Mouse (Mus musculus) forebrain, embryonic 11.5 days (tissue): ENCODE measurements around the gene Kif1a. TPM values are rescaled to one million over a fixed set of nuclear protein-coding genes. Genes with fewer than 3 reads are reported as not detected.
A peak's percentile ranks its signal among the peaks of the same experiment; 100 is the strongest.

Experiments used
- ATAC-seq: fragments of 200-750 bp; cut with Nextera tagmentation; replicated peaks from 2 replicates; pipeline ENCODE4 v1.8.0; 2017; ENCODE audit warnings: moderate TSS enrichment; ENCODE audit not compliant: low FRiP score
- DNase-seq: peaks from one replicate; pipeline ENCODE4 v3.0.0-alpha.2; 2017; ENCODE audit warnings: low spot score
- H3K27ac ChIP-seq: fragments of 300-500 bp; sonication (generic); 2 replicates; pipeline ENCODE4 v1.5.1; 2014; ENCODE audit warnings: low read depth, low read length
- H3K27me3 ChIP-seq: fragments of 300-500 bp; sonication (generic); 2 replicates; pipeline ENCODE4 v1.6.1; 2014; ENCODE audit warnings: mild to moderate bottlenecking, low read length, mixed read lengths; ENCODE audit not compliant: control insufficient read depth, insufficient read depth
- H3K36me3 ChIP-seq: fragments of 300-500 bp; sonication (generic); 2 replicates; pipeline ENCODE4 v1.6.1; 2014; ENCODE audit warnings: mild to moderate bottlenecking, low read length, moderate library complexity, mixed read lengths; ENCODE audit not compliant: control insufficient read depth, insufficient read depth
- H3K4me1 ChIP-seq: fragments of 300-500 bp; sonication (generic); replicated peaks from 2 replicates; pipeline ENCODE4 v1.6.1; 2014; ENCODE audit warnings: low read length, mixed read lengths; ENCODE audit not compliant: control insufficient read depth, insufficient read depth
- H3K4me2 ChIP-seq: fragments of 300-500 bp; sonication (generic); 2 replicates; pipeline ENCODE4 v1.6.1; 2014; ENCODE audit warnings: low read depth, mild to moderate bottlenecking, low read length, moderate library complexity, mixed read lengths; ENCODE audit not compliant: severe bottlenecking
- H3K4me3 ChIP-seq: fragments of 300-500 bp; sonication (generic); 2 replicates; pipeline ENCODE4 v1.5.1; 2014; ENCODE audit warnings: low read depth, low read length
- H3K9ac ChIP-seq: fragments of 300-500 bp; sonication (generic); 2 replicates; pipeline ENCODE4 v1.6.1; 2014; ENCODE audit warnings: low read length
- H3K9me3 ChIP-seq: fragments of 300-500 bp; sonication (generic); 2 replicates; pipeline ENCODE4 v1.6.1; 2016; ENCODE audit warnings: low read length, mixed read lengths; ENCODE audit not compliant: control insufficient read depth
- WGBS: fragments of 180-500 bp; shearing (Covaris S2); extraction: QIAGEN DNeasy Blood & Tissue Kit; methylation state at CpG from one replicate; pipeline ENCODE4 v1.1.7; 2014; 5-methylcytosine and 5-hydroxymethylcytosine counted together
- polyA plus RNA-seq: library from polyadenylated mRNA; unstranded; fragments of >200 nt; fragmentation: Nextera tagmentation; extraction: Ambion mirVana; gene quantifications from 2 replicates; pipeline ENCODE4 v1.2.1, GENCODE M21; 2014

Kif1a gene
- polyA plus RNA-seq = 79.7 and 86.0 TPM in 2 replicates

DNA sequence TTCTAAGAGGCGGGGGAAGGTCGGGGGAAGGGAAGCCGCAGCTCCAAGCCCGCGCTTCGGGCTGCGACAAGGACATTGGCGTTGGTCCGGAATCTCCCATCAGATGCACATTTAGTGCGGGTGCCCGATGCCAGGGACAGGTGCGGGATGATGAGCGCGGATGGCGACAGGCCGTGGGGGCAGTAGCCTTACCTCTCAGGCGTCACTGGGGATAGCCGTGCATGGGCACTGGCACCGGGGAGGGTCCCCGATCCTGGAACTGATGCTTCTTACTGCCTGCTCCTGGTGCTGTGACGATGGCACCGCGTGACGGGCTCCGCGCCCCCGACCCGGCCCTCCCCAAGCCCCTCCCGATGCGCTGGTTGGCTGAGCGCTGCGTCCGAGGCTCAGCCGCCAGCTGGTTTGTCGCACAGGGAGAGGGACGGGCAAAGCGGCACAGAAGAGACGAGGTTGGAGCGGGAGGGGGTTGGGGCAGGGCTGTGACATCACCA is at the start of gene Kif1a:
TSS of gene Kif1a (minus strand) at position 381 of the 491 bp plus-strand sequence.
- DNase-seq = peak; percentile 91
- Histone ChIP-seq H3K9me3 (no peaks in the 10 kb centered on the region), H3K4me1 (no peaks in the 10 kb centered on the region), H3K4me3 (peak within 1 kb of the TSS; percentile 59), H3K9ac (peak within 1 kb of the TSS; percentile 75), H3K4me2 (peak within 1 kb of the TSS; percentile 92), H3K27me3 (no peaks in the 10 kb centered on the region; the same call in 1 of the 2 replicates), H3K27ac (peak within 1 kb of the TSS; percentile 28; the same call in 1 of the 2 replicates), H3K36me3 (no peaks in the 10 kb centered on the region; the same call in 1 of the 2 replicates)
- ATAC-seq = peak; percentile 90
- WGBS = under 1% methylated on average over 39 of the region's 39 CpGs

DNA sequence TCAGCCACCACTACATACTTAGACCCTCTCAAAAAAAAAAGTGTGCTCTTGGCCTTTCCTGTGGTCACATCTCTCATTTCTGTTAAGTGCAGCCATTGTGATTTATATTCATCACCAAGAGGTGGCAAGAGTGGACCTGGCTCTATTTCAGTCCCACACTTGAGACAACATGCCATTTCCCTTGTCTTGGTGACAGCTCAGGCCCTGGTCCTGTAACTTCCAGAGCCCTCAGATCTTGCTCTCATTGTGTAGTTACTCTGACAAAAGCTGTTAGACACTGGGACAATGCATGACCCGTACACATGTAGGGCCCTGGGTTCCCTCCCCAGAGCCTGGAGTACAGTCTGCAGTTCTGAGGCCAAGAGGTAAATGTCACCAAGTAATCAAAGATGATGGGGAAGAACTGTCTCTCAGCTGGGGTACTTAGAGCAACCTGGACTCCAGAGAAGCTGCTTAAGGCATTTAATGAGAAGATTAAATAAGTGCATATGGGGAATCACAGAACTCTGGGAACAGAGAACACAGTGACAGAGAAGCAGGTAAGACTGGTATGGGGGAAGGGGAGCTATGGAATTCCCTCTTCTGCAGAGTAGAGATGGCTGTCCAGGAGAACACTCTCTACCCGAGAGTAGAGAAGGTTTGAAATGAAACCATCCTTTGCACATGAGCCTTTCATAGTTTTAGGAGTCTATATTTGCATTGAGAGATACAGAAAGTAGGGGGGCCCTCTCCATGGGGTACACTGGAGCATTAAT is 49.3 kb upstream of the Kif1a start:
- 69% methylated on average over 2 of the region's 2 CpGs for WGBS
- H3K4me3 ChIP-seq = no peak overlapping the region
- H3K27me3 ChIP-seq = no peaks in the 10 kb centered on the region; the same call in 1 of the 2 replicates
- no peak overlapping the region for H3K4me2 ChIP-seq
- DNase-seq (no peak), ATAC-seq (no peak)
- H3K36me3 ChIP-seq = no peaks in the 10 kb centered on the region
- no peak overlapping the region for H3K9ac ChIP-seq
- no peak overlapping the region for H3K27ac ChIP-seq
- no peaks in the 10 kb centered on the region for H3K9me3 ChIP-seq
- H3K4me1 ChIP-seq = no peaks in the 10 kb centered on the region

DNA sequence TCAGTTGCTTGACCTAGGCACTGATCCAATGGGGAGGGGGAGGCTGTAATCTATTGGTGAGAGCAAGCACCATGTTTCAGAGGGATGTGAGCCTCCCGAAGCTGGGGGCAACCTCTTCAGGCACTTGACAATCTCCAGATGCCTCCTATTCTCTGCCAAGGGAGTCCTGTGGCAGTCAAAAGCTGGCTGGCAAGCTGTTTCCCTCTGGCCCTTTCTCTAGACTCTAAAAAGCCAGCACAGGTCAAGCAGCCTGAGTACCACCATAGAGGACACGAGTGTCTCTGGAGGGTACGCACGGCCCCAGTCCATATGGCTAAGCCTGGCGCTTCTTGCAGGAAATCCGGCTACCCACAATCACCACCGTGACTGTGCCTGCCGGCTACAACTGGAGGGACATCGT is 42.4 kb upstream of the Kif1a start:
- Histone ChIP-seq H3K36me3 (no peaks in the 10 kb centered on the region), H3K9me3 (no peaks in the 10 kb centered on the region), H3K4me3 (no peak overlapping the region), H3K27ac (no peak overlapping the region), H3K4me1 (no peaks in the 10 kb centered on the region), H3K27me3 (no peaks in the 10 kb centered on the region; the same call in 1 of the 2 replicates), H3K4me2 (no peak overlapping the region), H3K9ac (no peak overlapping the region)
- DNase-seq (no peak), ATAC-seq (no peak)
- WGBS = 77% methylated on average over 9 of the region's 9 CpGs

DNA sequence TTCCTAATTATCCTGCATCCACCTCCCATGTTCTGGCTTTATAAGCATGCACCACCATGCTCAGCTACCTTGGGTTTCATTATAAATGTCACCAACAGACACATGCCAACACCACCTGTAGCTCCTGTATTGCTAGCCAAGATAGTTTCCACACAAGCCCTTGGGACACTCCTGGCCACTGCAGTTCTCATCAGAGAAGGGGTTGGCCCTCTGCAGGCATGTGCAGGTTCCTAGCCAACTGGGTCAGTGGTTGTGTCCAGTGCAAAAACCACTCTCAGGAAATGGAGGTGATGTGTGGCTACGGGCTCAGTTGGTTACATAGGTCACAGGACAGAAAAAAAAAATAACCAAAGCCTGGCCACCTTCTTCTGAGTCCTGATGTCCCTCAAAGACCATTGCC is 41.1 kb upstream of the Kif1a start:
- Histone ChIP-seq H3K9ac (no peak overlapping the region), H3K4me3 (no peak overlapping the region), H3K27me3 (no peaks in the 10 kb centered on the region), H3K27ac (no peak overlapping the region), H3K4me2 (no peak overlapping the region), H3K36me3 (no peaks in the 10 kb centered on the region), H3K4me1 (no peaks in the 10 kb centered on the region), H3K9me3 (no peaks in the 10 kb centered on the region)
- no peak for DNase-seq
- 100% methylated on average over 1 of the region's 1 CpGs for WGBS
- no peak for ATAC-seq

DNA sequence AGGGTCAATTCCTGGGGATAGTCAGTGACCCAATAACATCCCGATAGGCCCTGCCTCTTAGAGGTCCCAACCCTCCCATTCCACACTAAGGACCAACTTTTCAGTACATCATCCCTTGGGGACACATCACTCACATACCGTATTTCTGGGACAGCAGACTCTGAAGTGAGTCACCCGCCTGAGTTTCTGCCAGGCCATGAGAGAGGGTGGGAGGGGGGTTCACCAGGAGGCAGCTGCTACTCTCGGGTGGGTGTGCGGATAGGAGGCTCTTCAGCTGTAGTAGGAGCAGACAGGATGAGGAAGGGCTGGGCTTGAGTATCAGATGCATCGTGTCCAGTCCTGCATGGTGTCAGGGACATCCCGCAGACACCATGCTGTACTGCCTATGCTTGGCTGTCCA is 38.0 kb upstream of the Kif1a start:
- Histone ChIP-seq H3K27me3 (no peaks in the 10 kb centered on the region), H3K4me3 (no peak overlapping the region), H3K9me3 (no peaks in the 10 kb centered on the region), H3K27ac (no peak overlapping the region), H3K4me1 (no peaks in the 10 kb centered on the region), H3K9ac (no peak overlapping the region), H3K4me2 (no peak overlapping the region), H3K36me3 (no peaks in the 10 kb centered on the region)
- ATAC-seq = no peak
- WGBS = 87% methylated on average over 7 of the region's 7 CpGs
- no peak for DNase-seq

DNA sequence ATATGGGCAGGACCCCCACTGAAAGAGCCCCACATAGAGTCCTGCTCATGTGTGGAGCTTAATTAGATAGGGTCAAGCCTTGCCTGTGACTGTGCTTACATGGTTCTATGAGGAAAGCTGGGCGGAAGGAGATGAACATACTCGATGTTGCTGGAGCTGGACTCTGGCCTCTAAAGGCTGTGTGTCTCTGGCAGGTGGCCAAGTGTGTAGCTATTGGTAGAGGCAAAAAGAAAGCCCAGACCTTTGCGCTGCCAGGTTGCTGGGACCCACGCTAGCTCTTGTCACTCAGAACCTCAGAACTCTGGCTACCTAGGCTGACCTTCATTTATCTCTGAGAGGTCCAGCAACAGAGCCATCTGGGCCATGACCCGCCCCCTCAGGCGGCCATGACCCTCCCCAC is 36.8 kb upstream of the Kif1a start:
- H3K9me3 ChIP-seq = no peaks in the 10 kb centered on the region
- no peak overlapping the region for H3K4me3 ChIP-seq
- no peak overlapping the region for H3K9ac ChIP-seq
- no peak overlapping the region for H3K27ac ChIP-seq
- WGBS = 83% methylated on average over 6 of the region's 6 CpGs
- H3K36me3 ChIP-seq = no peaks in the 10 kb centered on the region
- H3K27me3 ChIP-seq = no peaks in the 10 kb centered on the region
- no peak for DNase-seq
- no peaks in the 10 kb centered on the region for H3K4me1 ChIP-seq
- no peak for ATAC-seq
- no peak overlapping the region for H3K4me2 ChIP-seq

DNA sequence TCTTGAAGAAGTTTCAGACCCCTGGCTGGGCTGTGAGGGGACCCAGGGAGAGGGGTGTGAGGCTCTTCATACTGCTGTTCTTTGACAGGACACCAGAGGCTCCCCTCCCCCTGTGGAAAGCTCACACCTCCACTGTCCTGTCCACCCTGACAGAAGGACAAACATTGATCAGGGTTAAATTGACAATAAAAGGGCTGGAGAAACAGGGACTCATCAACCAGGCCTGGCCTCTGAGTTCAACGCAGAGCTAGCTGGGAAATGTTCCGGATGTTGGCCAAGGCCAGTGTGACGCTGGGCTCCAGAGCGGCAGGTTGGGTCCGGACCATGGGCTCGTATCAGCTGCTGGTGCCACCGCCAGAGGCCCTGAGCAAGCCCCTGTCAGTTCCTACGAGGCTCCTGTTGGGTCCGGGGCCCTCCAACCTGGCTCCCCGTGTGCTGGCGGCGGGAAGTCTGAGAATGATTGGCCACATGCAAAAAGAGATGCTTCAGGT is 33.3 kb upstream of the Kif1a start, which contains the start of gene Agxt:
TSS of gene Agxt (plus strand) at position 205 of the 491 bp plus-strand sequence.
- H3K27me3 ChIP-seq = no peaks in the 10 kb centered on the region
- no peak within 1 kb of the TSS for H3K4me2 ChIP-seq
- H3K9me3 ChIP-seq = no peaks in the 10 kb centered on the region
- no peak for DNase-seq
- H3K27ac ChIP-seq = no peak within 1 kb of the TSS
- no peaks in the 10 kb centered on the region for H3K36me3 ChIP-seq
- 91% methylated on average over 12 of the region's 12 CpGs for WGBS
- no peak within 1 kb of the TSS for H3K4me3 ChIP-seq
- H3K9ac ChIP-seq = no peak within 1 kb of the TSS
- H3K4me1 ChIP-seq = no peaks in the 10 kb centered on the region
- ATAC-seq = no peak

DNA sequence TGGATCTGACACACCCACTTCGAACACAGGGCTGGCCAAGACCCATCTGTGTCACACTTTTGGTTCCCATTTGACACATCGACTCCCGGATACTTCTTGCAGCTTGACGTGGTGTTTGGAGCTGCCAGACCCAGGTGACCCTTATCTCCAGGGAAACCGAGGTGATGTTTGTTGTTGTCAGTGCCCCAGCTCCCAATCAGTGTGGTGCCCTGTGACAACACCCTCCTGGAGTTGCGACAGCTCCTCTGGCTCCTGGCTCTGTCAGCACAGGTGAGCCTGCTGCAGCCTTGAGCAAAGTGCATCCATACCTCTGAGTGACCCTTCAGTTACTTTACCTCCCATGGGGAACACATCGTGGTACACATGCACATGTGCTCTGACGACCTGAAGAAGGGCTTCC is 30.9 kb upstream of the Kif1a start:
- Histone ChIP-seq H3K9ac (no peak overlapping the region), H3K4me1 (no peaks in the 10 kb centered on the region), H3K4me3 (no peak overlapping the region), H3K36me3 (no peaks in the 10 kb centered on the region), H3K9me3 (no peaks in the 10 kb centered on the region), H3K27me3 (no peaks in the 10 kb centered on the region), H3K4me2 (no peak overlapping the region), H3K27ac (no peak overlapping the region)
- WGBS = 73% methylated on average over 8 of the region's 8 CpGs
- DNase-seq (no peak), ATAC-seq (no peak)
